Mouse (Mus musculus) lung, postnatal 14 days (tissue): ENCODE measurements at regions not wholly inside any gene's neighbourhood (a gene's known extent, or its start where the extent isn't known, plus 50 kb on each side); places are given as distances from the start of the nearest gene placed in this dataset.

Experiments used
- DNase-seq: peaks from one replicate; pipeline ENCODE4 v3.0.0; 2021

GRCm38 (mm10) chr14:67550462-67551185 lies 1541.6 kb upstream of the Gulo start:
- no peak for DNase-seq

- no peak for DNase-seq
These were observed 1539.7 kb upstream of the Gulo start for GRCm38 (mm10) chr14:67548750-67549149.

DNA sequence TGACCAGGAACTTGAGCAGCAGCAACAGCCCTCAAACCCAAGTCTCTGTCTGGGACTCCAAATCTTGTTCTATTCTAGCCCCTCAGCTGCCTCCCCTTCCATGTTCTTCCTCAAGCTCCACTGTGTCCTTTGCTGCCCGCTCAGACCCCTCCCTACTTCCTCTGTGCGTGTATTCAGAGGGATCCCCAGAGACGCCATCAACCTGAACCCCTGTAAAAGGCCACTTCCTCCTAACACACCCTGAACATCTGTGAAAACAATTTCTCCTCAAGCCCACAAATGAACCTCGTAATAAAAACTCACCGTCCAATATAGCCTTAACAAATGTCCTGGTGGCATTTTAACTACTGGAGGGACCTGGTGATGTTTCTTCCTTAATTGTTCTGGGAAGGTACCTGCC lies 1536.0 kb upstream of the Gulo start:
- no peak for DNase-seq

DNA sequence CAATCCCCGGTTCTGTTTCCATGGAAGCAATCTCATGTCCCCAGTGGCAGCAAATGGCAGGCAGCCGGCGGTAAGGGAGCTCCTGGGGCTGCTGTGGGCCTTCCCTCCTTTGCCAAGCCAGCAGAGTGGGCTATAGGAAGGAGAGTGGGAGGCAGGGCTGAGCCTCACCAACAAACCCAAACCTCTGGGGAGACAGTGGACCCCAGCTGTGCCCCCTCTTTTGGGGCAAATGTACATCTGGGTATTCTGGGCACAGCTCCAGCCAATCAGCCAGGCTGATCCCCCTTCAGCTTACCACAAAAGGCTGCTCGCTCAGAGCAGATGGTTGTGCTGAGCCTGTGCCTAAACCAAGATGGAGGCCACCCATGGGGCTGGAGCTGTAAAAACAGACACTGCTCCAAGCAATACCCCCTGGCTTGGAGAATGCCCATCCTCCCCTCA lies 1532.3 kb upstream of the Gulo start:
- DNase-seq = no peak

- no peak for DNase-seq
These were observed 1529.7 kb upstream of the Gulo start for GRCm38 (mm10) chr14:67538696-67539095.

DNA sequence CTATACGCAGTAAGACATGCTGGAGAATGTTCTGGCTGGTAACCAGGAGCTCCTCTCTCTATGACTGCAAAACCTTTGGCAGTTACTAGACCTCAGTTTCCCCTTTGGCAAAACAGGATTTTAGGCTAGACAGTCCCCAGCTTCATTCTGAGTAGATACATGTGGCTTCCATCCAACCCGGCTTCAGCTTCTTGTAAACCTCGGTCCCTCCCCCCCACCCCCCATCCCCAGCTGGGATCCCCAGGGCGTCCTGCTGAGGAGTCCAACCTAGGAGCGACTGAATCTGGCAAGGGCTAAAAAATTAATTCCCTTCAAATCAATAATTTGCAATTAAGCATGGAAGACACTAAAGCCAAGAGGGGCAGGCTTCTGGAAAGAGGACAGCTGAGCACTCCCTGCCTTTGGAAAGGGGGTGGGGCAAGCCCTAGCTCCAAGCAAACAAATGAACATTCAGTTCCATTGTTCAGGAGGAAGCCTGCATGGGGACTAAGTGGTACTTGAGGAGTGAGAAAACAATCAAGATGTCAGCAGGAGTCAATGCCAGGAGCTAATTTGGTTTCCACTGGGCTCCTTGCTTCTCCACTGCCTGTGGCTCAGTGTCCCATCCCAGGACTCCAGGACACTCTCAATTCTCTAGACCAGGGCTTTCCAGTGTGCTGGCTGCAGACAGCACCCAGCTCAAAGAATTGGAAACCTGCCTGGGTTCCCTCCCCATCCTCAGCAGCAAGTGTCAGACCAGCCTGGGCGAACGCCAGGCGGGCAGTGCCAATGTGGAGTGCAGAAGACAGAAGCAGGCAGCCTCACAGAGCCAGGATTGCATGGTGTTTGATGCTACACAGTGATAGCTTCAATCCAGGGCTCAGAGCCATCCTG lies 1528.0 kb upstream of the Gulo start:
- peak; percentile 5 for DNase-seq

DNA sequence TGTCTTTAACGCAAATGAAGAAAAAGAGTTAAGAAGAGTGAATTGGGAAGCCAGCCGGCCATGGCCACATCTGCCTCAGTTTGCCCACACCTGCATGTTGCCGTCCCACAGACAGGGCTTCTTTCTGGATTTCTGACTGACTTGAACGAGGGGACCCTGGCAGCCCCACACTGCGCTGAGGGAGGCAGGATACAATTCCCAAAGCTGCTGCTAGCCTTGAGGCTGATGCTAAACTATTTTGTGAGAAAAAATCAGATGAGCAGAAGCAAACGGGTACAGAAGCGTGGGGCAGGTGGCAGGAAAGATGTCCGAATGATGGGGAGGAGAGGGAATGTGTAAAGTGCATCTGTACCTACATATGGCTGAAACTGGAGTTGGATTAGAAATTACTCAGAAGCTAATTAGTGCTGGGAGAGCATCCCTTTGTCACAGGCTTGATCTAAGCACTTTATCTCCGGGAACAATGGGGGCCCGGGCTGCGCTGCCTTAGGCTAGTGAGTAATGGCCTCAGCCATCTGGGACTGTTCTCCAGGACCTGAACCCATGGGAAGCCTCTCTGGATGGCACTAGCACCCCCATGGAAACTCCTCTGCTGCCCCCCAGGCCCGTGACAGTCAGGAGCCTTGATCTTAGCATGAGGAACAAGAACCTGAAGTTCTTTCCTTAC lies 1497.9 kb upstream of the Gulo start:
- DNase-seq = no peak

DNA sequence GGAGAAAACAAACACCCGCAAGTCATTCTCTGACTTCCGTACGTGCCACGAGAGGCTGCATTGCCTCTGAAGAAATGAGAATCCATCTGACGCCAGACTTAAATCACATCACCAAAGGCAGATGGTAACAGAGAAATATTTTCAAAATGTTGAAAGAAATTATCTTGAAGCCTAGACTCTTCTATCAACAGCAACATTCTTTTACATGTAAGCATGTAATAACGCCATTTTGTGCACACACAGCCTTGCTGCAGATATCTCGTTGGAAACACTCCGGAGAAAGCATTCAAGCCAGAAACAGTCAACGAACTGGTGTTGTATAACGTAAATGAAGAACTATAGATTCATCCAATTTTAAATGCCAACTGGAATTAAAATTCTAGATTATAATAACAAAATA lies 1483.1 kb upstream of the Gulo start:
- DNase-seq = no peak

DNA sequence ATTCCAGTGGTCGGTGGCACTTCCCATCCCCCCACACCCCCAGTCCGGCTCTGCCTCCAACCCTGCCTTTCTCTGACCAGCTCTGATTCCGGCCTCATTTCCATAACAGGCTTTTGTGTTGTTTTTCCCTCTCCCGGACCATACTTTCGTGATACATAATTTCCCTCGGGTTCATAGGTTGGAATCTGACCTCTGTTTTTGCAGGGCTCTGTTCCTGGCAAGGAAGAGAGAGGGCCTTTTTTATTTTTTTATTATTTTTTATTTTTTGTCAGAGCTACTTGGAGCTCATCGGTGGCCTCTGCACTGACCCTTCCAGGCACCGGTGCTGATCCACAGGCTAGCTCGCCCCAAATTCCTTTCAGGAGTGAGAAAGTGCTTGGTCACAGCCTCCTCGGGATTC lies 1477.7 kb upstream of the Gulo start:
- no peak for DNase-seq

GRCm38 (mm10) chr14:67485449-67485800 lies 1476.4 kb upstream of the Gulo start:
- DNase-seq = peak; percentile 4

DNA sequence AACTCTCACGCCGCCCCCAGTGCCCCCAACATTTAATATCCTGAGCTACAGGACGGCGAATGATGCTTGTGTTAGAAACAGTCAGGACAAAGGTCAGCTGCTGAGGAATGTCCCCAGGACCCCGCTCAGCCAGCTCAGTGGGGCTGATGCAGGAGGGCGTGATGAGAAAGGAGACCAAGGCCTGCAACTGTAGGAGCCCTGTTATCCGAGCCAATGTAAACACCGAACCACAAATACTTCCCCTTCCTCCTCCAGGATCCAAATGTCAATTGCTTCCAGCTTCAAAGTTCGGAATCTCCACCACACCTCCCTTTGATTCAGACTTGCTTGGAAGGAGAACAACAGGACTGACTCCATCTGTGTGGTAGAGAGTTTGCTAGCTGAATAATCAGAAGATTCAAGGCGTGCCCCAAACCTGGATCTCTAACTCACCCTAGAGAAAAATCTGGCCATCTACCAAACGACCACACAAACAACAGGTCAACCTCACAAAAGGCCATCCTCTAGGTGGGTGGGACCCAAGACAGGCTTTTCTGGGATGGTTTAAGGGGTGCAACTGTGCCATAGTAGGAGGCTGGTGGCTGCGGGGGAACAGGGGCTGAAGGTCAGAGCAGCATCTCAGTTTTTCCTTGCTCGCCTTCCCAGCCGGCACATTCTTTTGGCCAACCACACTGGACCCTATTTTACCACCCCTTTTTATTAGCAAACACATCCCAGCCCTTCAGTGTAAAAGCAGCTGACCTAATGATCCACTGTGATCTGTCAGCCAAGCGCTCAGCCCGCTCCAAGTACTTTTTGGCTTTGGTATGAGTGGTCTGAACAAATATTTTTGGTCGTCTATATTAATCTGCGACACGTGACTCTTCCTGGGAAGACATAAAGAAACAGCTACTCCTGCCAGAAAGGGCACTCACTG lies 1475.8 kb upstream of the Gulo start:
- peak; percentile 14 for DNase-seq
